Mouse (Mus musculus): ENCODE measurements at regions not wholly inside any gene's neighbourhood (a gene's known extent, or its start where the extent isn't known, plus 50 kb on each side); places are given as distances from the start of the nearest gene placed in this dataset.

DNA sequence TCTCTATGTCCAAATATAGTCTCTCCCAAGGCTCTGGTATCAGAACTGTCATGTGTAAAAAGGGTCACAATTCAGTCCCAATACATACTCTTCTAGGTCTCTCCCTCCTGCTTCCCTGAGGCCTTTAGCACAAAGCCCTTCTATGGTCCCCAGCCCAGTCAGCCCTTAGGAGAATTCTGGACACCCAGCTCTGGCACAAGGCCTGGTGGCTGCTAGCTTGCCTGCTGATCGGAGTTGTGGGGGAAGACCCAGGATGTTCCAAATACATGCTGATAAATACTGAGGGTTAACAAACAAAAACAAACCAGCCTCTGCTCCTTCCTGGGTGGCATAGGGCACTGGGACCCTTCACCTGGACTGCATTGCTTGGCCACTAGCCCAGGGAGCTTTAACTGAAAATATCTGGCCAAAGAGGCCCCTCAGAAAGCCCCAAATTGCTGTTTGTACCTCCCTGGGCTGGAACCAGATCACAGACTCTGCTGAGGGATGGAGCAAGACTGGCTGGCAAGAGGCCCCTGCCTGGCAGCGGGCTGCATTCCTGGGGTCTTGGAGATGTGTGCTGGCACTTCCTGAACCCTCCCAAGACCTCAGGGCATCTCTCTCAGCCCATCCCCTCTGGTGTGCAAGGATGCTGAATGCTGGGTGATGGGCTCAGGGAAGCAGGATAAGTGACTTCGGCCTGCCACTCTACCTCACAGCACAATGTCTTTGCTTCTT is 114.3 kb downstream of the 1810010D01Rik start:
- no peak for DNase-seq (ENCODE audit: low spot score in 2 of 2)
- TF ChIP-seq CTCF (conservative IDR thresholded peaks at IDR 0.05): no peak
- Histone ChIP-seq H3K27ac (no peak overlapping the region), H3K4me3 (no peak overlapping the region)

DNA sequence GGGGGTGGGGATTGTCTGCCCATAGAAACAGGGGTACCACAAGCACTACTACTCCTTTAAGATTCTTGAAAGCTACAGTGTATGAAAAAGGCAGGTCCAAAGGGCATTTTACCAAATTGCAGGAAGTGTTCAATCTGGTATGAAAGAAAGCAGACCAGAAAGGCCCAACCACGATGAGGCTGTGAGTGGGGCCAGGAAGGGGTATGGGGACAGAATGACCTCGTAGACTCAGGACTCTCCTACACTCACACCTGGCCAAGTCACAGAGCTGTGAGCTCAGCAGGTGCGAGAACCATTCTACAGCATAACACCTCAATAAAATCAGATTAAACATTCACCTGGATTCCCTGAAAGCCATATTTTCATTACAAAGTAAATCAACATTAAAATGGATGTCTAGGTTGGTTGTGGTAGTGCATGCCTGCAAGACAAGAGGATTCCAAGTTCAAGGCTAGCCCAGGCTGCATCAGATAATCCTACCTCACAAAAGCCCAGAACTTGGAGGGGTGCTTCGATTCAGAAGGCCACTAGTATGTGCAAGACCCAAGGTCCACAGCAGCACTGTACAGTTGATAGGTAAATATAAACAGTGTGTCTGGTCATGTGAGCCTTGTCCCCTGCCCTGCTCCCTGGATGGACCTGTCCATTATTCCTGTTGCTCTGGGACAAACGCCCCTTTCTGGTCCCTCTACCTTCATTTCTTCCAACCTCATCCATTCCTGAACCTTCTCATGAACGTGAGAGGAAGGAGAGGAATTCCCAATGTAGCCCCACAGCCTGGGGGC is 115.3 kb downstream of the 1810010D01Rik start:
- no peak overlapping the region for H3K27ac ChIP-seq
- DNase-seq (ENCODE audit: low spot score in 2 of 2): no peak
- no peak overlapping the region for H3K4me3 ChIP-seq
- no peak for TF ChIP-seq CTCF (conservative IDR thresholded peaks at IDR 0.05)

DNA sequence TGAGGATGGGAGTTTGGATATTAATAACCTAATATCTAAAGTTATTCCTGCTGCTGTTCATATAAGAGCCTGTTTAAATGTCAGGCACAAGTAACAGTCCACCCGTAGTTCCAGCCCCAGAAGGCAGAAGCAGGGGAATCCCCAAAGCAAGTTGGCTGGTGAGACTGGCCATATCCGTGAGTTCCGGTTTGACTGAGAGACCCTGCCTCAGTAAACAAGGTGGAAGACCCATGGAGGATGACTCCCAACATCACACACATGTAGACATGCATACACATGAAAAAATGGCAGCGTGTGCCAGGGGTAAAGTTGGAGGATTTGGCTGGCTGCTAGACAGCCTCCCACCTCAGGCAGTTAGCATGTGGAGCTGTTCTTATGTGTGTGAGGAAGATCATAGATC is 117.1 kb downstream of the 1810010D01Rik start:
- Histone ChIP-seq H3K4me3 (no peak overlapping the region), H3K27ac (no peak overlapping the region)
- TF ChIP-seq CTCF (conservative IDR thresholded peaks at IDR 0.05): no peak
- DNase-seq (ENCODE audit: low spot score in 2 of 2): no peak

DNA sequence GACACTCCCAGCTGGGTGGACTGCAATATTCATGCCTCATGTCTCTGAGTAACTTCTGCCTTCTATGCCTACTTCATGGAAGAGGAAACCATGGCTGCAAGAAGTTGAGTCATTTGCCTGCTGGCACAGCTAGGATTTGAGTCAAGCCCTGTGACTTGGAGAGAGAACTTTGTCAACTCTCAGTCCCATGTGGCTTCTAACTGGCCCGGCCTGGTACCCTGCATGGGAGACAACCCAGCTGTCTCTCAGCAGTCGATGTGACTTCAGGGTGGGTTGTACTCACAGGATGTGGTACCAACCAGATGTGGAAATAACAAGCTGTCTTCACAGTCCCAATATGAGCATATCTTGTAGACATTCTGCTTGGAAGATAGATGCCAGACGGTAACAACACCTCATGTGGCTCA is 118.6 kb downstream of the 1810010D01Rik start:
- Histone ChIP-seq H3K4me3 (no peak overlapping the region), H3K27ac (no peak overlapping the region)
- TF ChIP-seq CTCF (conservative IDR thresholded peaks at IDR 0.05): no peak
- DNase-seq (ENCODE audit: low spot score in 2 of 2): no peak

DNA sequence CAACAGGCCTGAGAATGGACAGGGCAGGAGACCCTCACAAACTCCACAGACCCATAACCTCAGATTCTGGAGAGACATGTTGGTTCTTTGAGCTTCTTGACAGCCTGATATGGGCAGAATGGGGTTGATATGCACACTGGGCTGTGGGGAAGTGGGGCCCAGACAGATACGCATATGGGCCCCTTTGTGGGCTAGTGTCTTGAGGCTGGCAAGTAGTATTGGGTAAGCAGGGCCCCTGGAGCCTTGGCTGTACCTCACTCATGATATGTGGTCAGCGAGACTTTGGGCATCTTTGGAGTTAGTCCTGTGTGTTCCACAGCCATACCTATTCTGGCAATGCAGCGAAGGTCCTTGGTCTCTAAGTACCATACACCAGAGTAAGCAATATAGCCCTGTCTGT is 119.3 kb downstream of the 1810010D01Rik start:
- Histone ChIP-seq H3K27ac (no peak overlapping the region), H3K4me3 (no peak overlapping the region)
- no peak for DNase-seq (ENCODE audit: low spot score in 2 of 2)
- no peak for TF ChIP-seq CTCF (conservative IDR thresholded peaks at IDR 0.05)

DNA sequence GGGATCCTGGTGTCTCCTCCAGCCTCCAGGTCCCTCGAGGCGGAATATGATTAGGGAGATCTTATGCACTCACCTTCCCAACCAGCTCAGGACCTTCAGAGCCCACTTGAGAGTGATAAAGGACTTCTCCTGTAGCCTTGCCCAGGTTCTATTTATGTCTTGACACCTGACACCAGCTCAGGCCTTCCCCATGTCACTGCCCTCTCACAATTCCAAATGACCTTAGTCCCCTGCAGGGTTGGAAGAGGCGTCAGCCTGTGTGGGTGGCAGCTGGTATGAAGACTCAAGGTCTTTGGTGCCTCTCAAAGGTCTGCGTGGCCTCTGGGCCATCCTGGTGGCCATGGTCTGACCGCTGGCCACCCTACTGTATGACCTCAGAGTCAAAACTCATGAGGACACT is 120.1 kb downstream of the 1810010D01Rik start:
- no peak for TF ChIP-seq CTCF (conservative IDR thresholded peaks at IDR 0.05)
- DNase-seq (ENCODE audit: low spot score in 2 of 2): no peak
- Histone ChIP-seq H3K27ac (no peak overlapping the region), H3K4me3 (no peak overlapping the region)

DNA sequence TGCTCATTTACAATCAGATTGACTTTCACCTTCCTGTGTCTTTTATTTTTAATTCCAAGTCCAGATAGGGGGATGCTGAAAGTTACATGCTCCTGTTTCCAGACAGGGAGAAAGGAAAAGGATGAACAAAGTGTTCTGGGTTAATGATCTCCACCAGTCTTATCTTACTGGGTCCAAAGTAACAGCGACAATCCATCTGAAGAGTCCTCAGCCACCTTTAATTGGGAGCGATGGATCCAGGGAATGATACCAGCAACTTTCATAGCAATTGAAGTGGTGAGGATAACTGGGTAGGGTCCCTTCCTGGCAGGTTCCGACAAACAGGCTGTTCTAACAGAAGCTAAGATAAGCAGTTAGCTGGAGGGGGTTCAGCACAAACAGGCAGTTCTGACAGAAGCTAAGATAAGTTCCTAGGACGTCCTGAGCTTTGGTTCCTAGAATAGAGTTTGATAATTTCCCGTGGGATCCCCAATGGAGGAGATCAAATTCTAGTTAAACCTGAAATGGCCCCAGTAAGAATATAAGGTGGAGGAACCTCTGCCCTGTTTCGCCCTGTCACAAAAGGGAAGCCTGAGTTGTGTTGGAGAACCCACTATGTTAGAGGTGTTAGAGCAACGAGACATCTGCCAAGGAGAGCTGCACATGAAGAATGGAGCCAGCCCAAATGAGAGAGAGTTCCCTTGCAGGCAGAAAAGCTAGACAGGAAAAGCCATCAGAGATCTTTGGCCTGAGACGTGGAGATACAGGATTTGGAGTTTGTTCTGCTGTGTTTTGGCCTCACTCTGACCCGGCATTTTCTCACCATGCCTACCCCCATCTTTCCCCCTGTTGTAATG is 124.8 kb downstream of the 1810010D01Rik start:
- H3K4me3 ChIP-seq: no peak overlapping the region
- no peak for TF ChIP-seq CTCF (conservative IDR thresholded peaks at IDR 0.05)
- no peak overlapping the region for H3K27ac ChIP-seq
- no peak for DNase-seq (ENCODE audit: low spot score in 2 of 2)

DNA sequence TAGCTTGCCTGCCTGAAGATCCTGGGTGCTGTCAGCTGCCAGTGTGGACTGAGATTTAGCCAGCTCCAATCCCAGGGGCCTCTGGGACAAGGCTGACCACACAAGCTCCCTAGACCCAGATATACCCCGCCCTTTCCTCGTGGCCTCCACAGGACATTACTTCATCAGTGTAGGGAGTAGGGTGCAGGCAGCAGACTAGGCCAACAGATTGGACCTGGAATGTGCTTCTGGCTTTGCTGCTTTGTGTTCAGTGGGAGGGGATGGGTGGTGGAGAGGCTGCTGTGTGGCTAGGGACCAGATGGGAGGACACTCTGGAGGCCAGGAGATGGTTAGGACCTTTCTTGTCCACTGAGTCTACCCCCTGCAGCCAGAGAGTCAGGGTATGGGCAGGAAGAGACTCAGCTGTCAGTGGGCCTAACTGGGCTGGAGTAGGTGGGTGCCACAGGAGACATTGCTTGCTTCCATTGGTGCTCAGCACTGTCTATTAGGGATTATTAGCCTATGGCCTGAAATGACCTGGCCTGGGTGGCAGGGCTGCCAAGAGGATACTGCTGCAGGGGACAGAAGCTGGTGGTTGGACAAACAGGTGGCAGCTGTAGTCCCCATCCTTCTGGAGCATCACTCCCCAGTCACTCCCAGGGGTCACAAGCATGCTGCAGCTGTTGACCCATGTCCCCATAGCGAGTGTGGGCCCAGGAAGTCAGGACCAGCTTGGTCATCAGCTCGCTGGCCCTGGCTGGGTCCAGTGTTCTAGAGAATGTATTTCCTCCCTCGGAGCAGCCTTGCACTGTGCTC is 132.5 kb upstream of the Ccnd1 start:
- Histone ChIP-seq H3K4me3 (no peak overlapping the region), H3K27ac (no peak overlapping the region)
- no peak for DNase-seq (ENCODE audit: low spot score in 2 of 2)
- TF ChIP-seq CTCF (conservative IDR thresholded peaks at IDR 0.05): no peak

DNA sequence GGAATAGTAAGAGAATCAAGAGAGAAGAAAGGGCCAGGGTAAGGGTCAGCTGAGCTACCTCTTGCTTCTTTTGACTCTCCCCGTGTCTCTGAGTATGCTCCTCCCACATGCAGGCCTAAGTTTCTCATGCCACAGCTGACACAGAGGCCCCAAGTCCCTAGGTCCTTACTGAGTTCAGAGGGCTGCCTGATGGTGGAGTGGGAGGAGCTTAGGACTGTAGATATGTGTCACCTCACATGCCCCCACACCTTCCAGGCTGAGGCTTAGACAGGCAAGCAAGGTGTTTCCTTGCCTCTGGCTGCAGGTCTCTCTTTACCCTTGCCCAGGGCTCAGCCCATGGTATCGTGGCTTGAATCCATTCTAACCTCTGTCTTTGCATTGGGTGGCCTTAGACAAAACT is 131.8 kb upstream of the Ccnd1 start:
- H3K4me3 ChIP-seq: no peak overlapping the region
- no peak for DNase-seq (ENCODE audit: low spot score in 2 of 2)
- no peak overlapping the region for H3K27ac ChIP-seq
- no peak for TF ChIP-seq CTCF (conservative IDR thresholded peaks at IDR 0.05)

DNA sequence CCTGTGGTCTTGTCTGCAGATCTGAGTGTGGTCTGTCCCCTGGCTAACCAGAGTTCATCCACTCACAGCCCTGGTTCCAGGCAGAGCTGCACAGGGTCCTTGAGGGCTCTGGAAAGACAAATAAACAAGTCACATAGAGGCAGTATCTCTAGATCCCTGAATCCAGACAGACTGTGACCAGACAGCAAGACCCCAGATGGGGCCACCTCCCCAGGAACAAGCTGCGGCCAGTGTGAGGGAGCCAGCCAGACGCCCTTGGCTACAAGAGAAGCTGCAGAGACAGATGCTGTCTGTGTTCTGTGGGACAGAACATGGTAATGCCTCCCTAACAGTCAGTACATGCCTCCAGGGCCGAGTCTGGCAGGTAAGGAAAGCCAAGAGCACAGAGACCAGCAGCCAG is 127.6 kb upstream of the Ccnd1 start:
- TF ChIP-seq CTCF (conservative IDR thresholded peaks at IDR 0.05): no peak
- no peak overlapping the region for H3K4me3 ChIP-seq

DNA sequence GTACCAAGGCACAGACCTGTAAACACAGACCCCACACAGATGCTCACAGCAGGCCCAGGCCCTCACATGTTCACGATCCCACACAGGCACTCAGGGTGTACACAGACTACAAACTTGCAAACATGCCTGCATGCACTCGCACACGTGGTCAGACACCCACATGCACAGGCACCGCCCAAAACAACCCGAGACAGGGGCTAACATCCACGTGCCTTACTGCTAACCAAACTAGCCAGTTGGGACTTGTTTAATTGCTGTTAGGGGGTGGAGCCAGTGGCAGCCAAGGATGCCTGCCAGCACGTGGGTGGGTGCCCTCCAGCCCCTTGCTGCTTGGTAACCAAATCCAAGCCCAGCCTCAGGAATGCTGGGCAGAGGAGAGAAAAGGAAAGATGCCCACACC is 116.6 kb upstream of the Ccnd1 start:
- no peak overlapping the region for H3K27ac ChIP-seq
- no peak for DNase-seq (ENCODE audit: low spot score in 2 of 2)
- TF ChIP-seq CTCF (conservative IDR thresholded peaks at IDR 0.05): no peak
- no peak overlapping the region for H3K4me3 ChIP-seq

More for the DNA sequence above, 127.6 kb upstream of the Ccnd1 start:
- no peak overlapping the region for H3K27ac ChIP-seq
- no peak for DNase-seq (ENCODE audit: low spot score in 2 of 2)

DNA sequence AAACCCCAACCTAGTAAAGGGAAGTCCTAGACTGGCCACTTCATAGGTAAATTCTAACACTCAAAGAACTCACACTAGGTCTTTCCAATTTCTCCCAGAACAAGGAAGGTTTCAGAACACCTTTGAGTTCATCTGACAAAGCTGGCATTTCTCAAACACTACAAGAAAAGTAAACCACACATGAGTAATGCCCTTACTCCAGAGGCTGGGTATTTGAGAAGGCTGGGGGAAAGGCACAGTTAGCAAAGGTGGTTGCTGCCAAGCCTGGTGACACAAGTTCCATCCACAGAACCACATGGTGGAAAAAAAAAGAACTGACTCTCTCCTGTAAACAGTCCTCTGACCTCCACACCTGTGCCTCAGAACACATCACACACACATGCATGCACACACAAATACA is 111.9 kb upstream of the Ccnd1 start:
- TF ChIP-seq CTCF (conservative IDR thresholded peaks at IDR 0.05): no peak
- Histone ChIP-seq H3K27ac (no peak overlapping the region), H3K4me3 (no peak overlapping the region)
- no peak for DNase-seq (ENCODE audit: low spot score in 2 of 2)
